In the genomic region with DNA sequence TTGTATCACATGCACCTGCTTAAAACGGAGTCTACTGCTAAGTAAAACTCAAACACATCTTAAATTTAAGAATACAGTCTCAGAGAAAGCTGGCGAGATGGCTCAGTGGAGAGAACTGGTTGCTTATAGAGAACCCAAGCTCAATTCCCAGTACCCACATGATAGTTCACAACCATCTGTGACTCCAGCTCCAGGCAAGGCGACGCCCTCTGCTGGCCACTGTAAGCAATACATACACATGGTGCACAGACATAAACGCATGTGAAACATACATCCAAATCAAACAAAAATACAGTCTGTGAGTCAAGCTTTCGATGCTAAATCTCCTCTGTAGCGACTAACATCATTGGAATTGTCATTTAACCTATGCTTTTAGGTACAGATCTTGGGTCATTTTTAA, we compare ENCODE assay signal across 14 mouse cellular contexts. TPM values are rescaled to one million over a fixed set of nuclear protein-coding genes. Genes with fewer than 3 reads are reported as not detected.
DNase-seq lines count a peak whose midpoint lies in the region; ATAC-seq and TF ChIP-seq lines count a peak whose summit lies in the region.
"Had no signal": no experiment of that assay in that cellular context is flagged by ENCODE, and none has a peak within 500 bp of the region (broad histone marks: within the 10 kb centered on the region; RNA-seq: fewer than 3 reads in every experiment).

No protein-coding gene starts in this region.

- TF ChIP-seq EP300 in heart, adult 2 months (IDR thresholded peaks at IDR 0.05; ENCODE audit: insufficient read depth, low read depth, low read length) = no peak
- TF ChIP-seq EP300 in lung, postnatal 0 days (IDR thresholded peaks at IDR 0.05) = no peak

- peak; percentile 29; the same call in 1 of the 2 replicates for TF ChIP-seq CTCF in heart, adult 2 months (IDR thresholded peaks at IDR 0.05)
- TF ChIP-seq CTCF in lung, postnatal 0 days (IDR thresholded peaks at IDR 0.05) = peak; percentile 50

- WGBS in heart, adult 2 months = 89% methylated on average over 7 of the region's 7 CpGs
- 82% methylated on average over 7 of the region's 7 CpGs for WGBS in heart, embryonic 12.5 days
- 83% methylated on average over 7 of the region's 7 CpGs for WGBS in lung, postnatal 0 days

- intact Hi-C loops in heart, adult 2 months (cut with DNase I) = loop anchor here (5.0 kb wide), 1 partner anchor 130 kb away; no protein-coding TSS in a partner anchor
- intact Hi-C loops in heart, postnatal 25 days (cut with DNase I) = loop anchor here (5.0 kb wide), 1 partner anchor 130 kb away; no protein-coding TSS in a partner anchor

- in situ Hi-C loops in ES-E14 (cut with MboI; ENCODE audit: low sequenced_read_pairs in 2 of 2, unreplicated experiment in 2 of 2) = no loop called here

- no peak overlapping the region for H3K4me3 ChIP-seq in heart, adult 2 months
- no peak overlapping the region for H3K4me3 ChIP-seq in heart, embryonic 12.5 days
- H3K4me3 ChIP-seq in lung, postnatal 0 days (ENCODE audit: low read depth, low read length) = no peak overlapping the region
- no peak overlapping the region for H3K4me3 ChIP-seq in ES-E14 (ENCODE audit: insufficient read depth in 1 of 2, low read depth in 1 of 2, low read length in 2 of 2, poor library complexity in 1 of 2, severe bottlenecking in 1 of 2)
- H3K4me3 ChIP-seq: hindbrain, embryonic 15.5 days; liver, embryonic 15.5 days had no signal

- H3K27me3 ChIP-seq in heart, adult 2 months (ENCODE audit: control insufficient read depth, insufficient read depth, low read length) = no peaks in the 10 kb centered on the region
- no peaks in the 10 kb centered on the region for H3K27me3 ChIP-seq in heart, embryonic 12.5 days (replicated peaks)
- H3K27me3 ChIP-seq in lung, postnatal 0 days (replicated peaks; ENCODE audit: insufficient read depth, low read length) = no peaks in the 10 kb centered on the region
- H3K27me3 ChIP-seq: hindbrain, embryonic 15.5 days; liver, embryonic 15.5 days had no signal

- TF ChIP-seq POLR2A in heart, adult 2 months (IDR thresholded peaks at IDR 0.05; ENCODE audit: insufficient read depth, low read depth, low read length) = no peak

- no peak overlapping the region for H3K27ac ChIP-seq in heart, adult 2 months
- H3K27ac ChIP-seq in heart, embryonic 12.5 days (ENCODE audit: poor library complexity, severe bottlenecking) = no peak overlapping the region
- H3K27ac ChIP-seq in lung, postnatal 0 days (ENCODE audit: low read length) = no peak overlapping the region
- no peak overlapping the region for H3K27ac ChIP-seq in ES-E14 (ENCODE audit: insufficient read depth, low read depth, low read length, poor library complexity, severe bottlenecking)
- H3K27ac ChIP-seq: hindbrain, embryonic 15.5 days; liver, embryonic 15.5 days had no signal

- H3K4me2 ChIP-seq in heart, embryonic 12.5 days = no peak overlapping the region
- H3K4me2 ChIP-seq in lung, postnatal 0 days (replicated peaks; ENCODE audit: low read depth, low read length) = no peak overlapping the region
- H3K4me2 ChIP-seq: hindbrain, embryonic 15.5 days; liver, embryonic 15.5 days had no signal

- no peaks in the 10 kb centered on the region for H3K36me3 ChIP-seq in heart, adult 2 months (ENCODE audit: control insufficient read depth, insufficient read depth, low read length)
- H3K36me3 ChIP-seq in heart, embryonic 12.5 days = peaks cover 17% of the 10 kb centered on the region
- no peaks in the 10 kb centered on the region for H3K36me3 ChIP-seq in lung, postnatal 0 days (ENCODE audit: insufficient read depth, low read length)
- H3K36me3 ChIP-seq in ES-E14 (ENCODE audit: control insufficient read depth, insufficient read depth, low read length, poor library complexity, severe bottlenecking) = no peaks in the 10 kb centered on the region; the same call in 1 of the 2 replicates
- H3K36me3 ChIP-seq: hindbrain, embryonic 15.5 days had no signal

- H3K9ac ChIP-seq in heart, adult 2 months (ENCODE audit: low read depth, low read length) = no peak overlapping the region
- no peak overlapping the region for H3K9ac ChIP-seq in heart, embryonic 12.5 days
- no peak overlapping the region for H3K9ac ChIP-seq in lung, postnatal 0 days (replicated peaks; ENCODE audit: low read depth)
- no peak overlapping the region for H3K9ac ChIP-seq in ES-E14 (ENCODE audit: insufficient read depth, low read depth, low read length, poor library complexity, severe bottlenecking)
- H3K9ac ChIP-seq: hindbrain, embryonic 15.5 days; liver, embryonic 15.5 days had no signal

- H3K4me1 ChIP-seq in heart, adult 2 months (ENCODE audit: control insufficient read depth, insufficient read depth, low read length) = no peaks in the 10 kb centered on the region
- no peaks in the 10 kb centered on the region for H3K4me1 ChIP-seq in heart, embryonic 12.5 days (replicated peaks)
- no peaks in the 10 kb centered on the region for H3K4me1 ChIP-seq in lung, postnatal 0 days (ENCODE audit: insufficient read depth, low read depth, low read length)
- no peaks in the 10 kb centered on the region for H3K4me1 ChIP-seq in ES-E14 (ENCODE audit: control insufficient read depth in 2 of 2, insufficient read depth in 2 of 2, low read length in 2 of 2, poor library complexity in 1 of 2)
- H3K4me1 ChIP-seq: hindbrain, embryonic 15.5 days had no signal

- H3K79me2 ChIP-seq in heart, adult 2 months (replicated peaks; ENCODE audit: control insufficient read depth, insufficient read depth, low read length) = no peaks in the 10 kb centered on the region

- no peak for ATAC-seq in heart, embryonic 12.5 days (ENCODE audit: insufficient number of reproducible peaks, low FRiP score)
- no peak for ATAC-seq in lung, postnatal 0 days

- no peak for DNase-seq in heart, adult 2 months
- DNase-seq in lung, postnatal 0 days (ENCODE audit: low spot score) = no peak
- DNase-seq in lung, postnatal 25 days (ENCODE audit: low spot score) = no peak
- no peak for DNase-seq in ES-E14 (ENCODE audit: low read depth, low spot score)
- DNase-seq in induced T-regulatory cell, adult 2 months (ENCODE audit: low read depth) = peak; percentile 43
- no peak for DNase-seq in heart, postnatal 25 days (ENCODE audit: low spot score)
- DNase-seq in ovary, adult 18-20 months (ENCODE audit: low spot score) = no peak
- DNase-seq: adrenal gland, adult 8-10 months; cerebellum, adult 11 months; kidney, postnatal 25 days had no signal

- H3K9me3 ChIP-seq in heart, embryonic 12.5 days (replicated peaks) = no peaks in the 10 kb centered on the region
- H3K9me3 ChIP-seq in lung, postnatal 0 days (ENCODE audit: low read length) = no peaks in the 10 kb centered on the region
- H3K9me3 ChIP-seq in ES-E14 (ENCODE audit: control insufficient read depth, insufficient read depth, low read depth, low read length) = no peaks in the 10 kb centered on the region
- H3K9me3 ChIP-seq: hindbrain, embryonic 15.5 days; liver, embryonic 15.5 days had no signal

TF ChIP-seq in ES-E14, 5 proteins besides CTCF, POLR2A, EP300 and RAD21:
- TF ChIP-seq ZC3H11A (IDR thresholded peaks at IDR 0.05; ENCODE audit: borderline replicate concordance, low read depth, low read length) (0 out of 2 replicates have a peak, but pooled peaks have one; percentile 22), CHD2 (IDR thresholded peaks at IDR 0.05; ENCODE audit: low read depth, low read length) (no peak), MAFK (IDR thresholded peaks at IDR 0.05; ENCODE audit: insufficient read depth, low read depth, low read length) (no peak), ZNF384 (IDR thresholded peaks at IDR 0.05; ENCODE audit: low read depth, low read length) (0 out of 2 replicates have a peak, but pooled peaks have one; percentile 2)

RNA-seq across cellular contexts. Expression of a gene that starts 27.5 kb away (rescaled TPM):
- not detected for total RNA-seq in heart, adult 2 months (2021)
- polyA plus RNA-seq in heart, adult 2 months (2012; rRNA removed) = not detected in 2 replicates
- 68.6 and 69.2 TPM in 2 replicates for polyA plus RNA-seq in heart, embryonic 12.5 days (2016; fragmentation: Nextera tagmentation; extraction: Ambion mirVana)
- polyA plus RNA-seq in lung, postnatal 0 days (2015; fragmentation: Nextera tagmentation; extraction: Ambion mirVana) = 20.8 and 23.7 TPM in 2 replicates
- total RNA-seq in ES-E14 (2012; rRNA removed) = 20.0 and 32.8 TPM in 2 replicates
- under 1 TPM; 0.34 to 0.36 TPM for total RNA-seq in heart, postnatal 25 days (2021)
- total RNA-seq: left cerebral cortex, adult 18-20 months had no signal

Comparison
In these comparisons a context has a peak if more than half of its experiments do, and no peak if none do; other contexts are left out.
1. RNA of a gene that starts 27.5 kb away (total RNA-seq): 20.0 to 32.8 TPM in ES-E14; 0.34 to 0.36 TPM in heart, postnatal 25 days and not detected in heart, adult 2 months; every median in the first group is over 10 times any median in the second.